28 mouse cellular contexts compared by ENCODE assay signal in the genomic region with DNA sequence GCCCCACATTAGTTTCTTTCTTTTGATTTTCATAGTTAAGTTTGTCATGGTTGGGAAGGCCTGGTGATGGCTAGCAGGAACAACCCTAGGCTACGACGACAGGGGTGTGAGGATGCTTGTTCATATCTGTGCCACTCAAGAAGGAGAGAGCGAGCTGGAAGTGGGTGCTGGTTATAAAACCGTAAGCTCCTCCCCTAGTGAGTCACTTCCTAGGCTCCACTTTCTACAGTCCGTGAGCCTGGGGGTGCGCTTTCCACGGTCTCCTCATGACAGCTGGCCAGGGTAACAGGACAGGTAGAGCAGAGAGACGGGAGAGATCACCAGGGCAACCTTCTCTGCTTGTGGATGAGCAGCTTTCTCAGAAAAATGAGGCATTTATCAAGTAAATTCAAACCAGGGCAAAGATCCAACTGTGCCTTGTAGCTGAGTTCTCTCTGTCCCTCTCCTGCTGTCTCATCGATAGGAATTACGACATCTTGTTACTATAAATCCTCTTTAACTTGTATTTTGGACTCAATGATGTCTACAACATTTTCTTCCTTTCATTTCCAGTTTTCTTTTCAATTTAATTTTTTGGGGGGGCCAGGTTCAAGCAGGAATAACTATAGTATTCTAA. TPM values are rescaled to one million over a fixed set of nuclear protein-coding genes. Genes with fewer than 3 reads are reported as not detected.
A peak's percentile ranks its signal among the peaks of the same experiment; 100 is the strongest.
DNase-seq lines count a peak whose midpoint lies in the region; ATAC-seq and TF ChIP-seq lines count a peak whose summit lies in the region.
"Had no signal": no experiment of that assay in that cellular context is flagged by ENCODE, and none has a peak within 500 bp of the region (broad histone marks: within the 10 kb centered on the region; RNA-seq: fewer than 3 reads in every experiment).

No protein-coding gene starts in this region.

- no peak for TF ChIP-seq CTCF in layer of hippocampus, adult 2 months (conservative IDR thresholded peaks at IDR 0.05)

- ATAC-seq in frontal cortex, adult (ENCODE audit: low TSS enrichment), result peak; percentile 72; the same call in 1 of the 2 replicates
- ATAC-seq: activated CD4-positive, CD25-positive, alpha-beta regulatory T cell, adult 4 months; forebrain, embryonic 13.5 days; forebrain, embryonic 16.5 days; hindbrain, postnatal 0 days; inflammation-experienced regulatory T-cells, adult 6 months; intestine, embryonic 16.5 days had no signal

- no peak overlapping the region for H3K4me3 ChIP-seq in layer of hippocampus, adult 2 months
- H3K4me3 ChIP-seq: embryonic facial prominence, embryonic 12.5 days; embryonic facial prominence, embryonic 15.5 days; forebrain, embryonic 13.5 days; heart, adult 2 months; heart, embryonic 12.5 days; heart, embryonic 15.5 days had no signal

- H3K27ac ChIP-seq in layer of hippocampus, adult 2 months, result 0 out of 2 replicates have a peak overlapping the region, but pooled peaks have one; percentile 18
- H3K27ac ChIP-seq: embryonic facial prominence, embryonic 12.5 days; embryonic facial prominence, embryonic 15.5 days; forebrain, embryonic 13.5 days; heart, adult 2 months; heart, embryonic 15.5 days; hindbrain, embryonic 14.5 days; hindbrain, postnatal 0 days had no signal

- peak; percentile 16 to 31 for DNase-seq in adrenal gland, adult (ENCODE audit: inconsistent age in 2 of 2, low spot score in 1 of 2)
- DNase-seq in adrenal gland, adult 18-20 months (ENCODE audit: low spot score in 2 of 2), result no peak
- DNase-seq in frontal cortex, postnatal 36 days (ENCODE audit: low spot score in 2 of 2), result no peak
- DNase-seq in layer of hippocampus, adult 2 months (ENCODE audit: low spot score in 2 of 2), result no peak
- DNase-seq in layer of hippocampus, postnatal 14 days (ENCODE audit: low spot score in 2 of 2), result no peak
- peak; percentile 56 for DNase-seq in brain, adult 2 months (ENCODE audit: low read depth, low spot score)
- DNase-seq: adrenal gland, adult 8-10 months; adrenal gland, postnatal 25 days; cerebellum, adult 11 months; cerebellum, adult 2 months; cerebellum, adult 9-11 months; cerebellum, postnatal 25 days; gastrocnemius, postnatal 25 days; heart, adult 2 months; heart, postnatal 14 days; heart, postnatal 4 days had no signal

RNA-seq across cellular contexts. Expression of gene Cadm1, which starts 23.1 kb away (rescaled TPM):
- total RNA-seq in adrenal gland, adult 18-20 months (2021), result 10 to 100 TPM; 37.1 to 45.5 TPM
- 100 to 1,000 TPM; 237 to 250 TPM for total RNA-seq in layer of hippocampus, adult 2 months (2021)
- total RNA-seq in layer of hippocampus, postnatal 14 days (2021), result 100 to 1,000 TPM; 219 to 257 TPM

Comparison
In these comparisons a context has a peak if more than half of its experiments do, and no peak if none do; other contexts are left out.
1. DNase-seq: peak in adrenal gland, adult (2 of 2) and brain, adult 2 months (single experiment); none in adrenal gland, adult 18-20 months (0 of 2), frontal cortex, postnatal 36 days (0 of 2), layer of hippocampus, adult 2 months (0 of 2) and layer of hippocampus, postnatal 14 days (0 of 2).
2. RNA of gene Cadm1, which starts 23.1 kb away (total RNA-seq): 219 to 257 TPM in layer of hippocampus, postnatal 14 days and 237 to 250 TPM in layer of hippocampus, adult 2 months; 37.1 to 45.5 TPM in adrenal gland, adult 18-20 months; every median in the first group is over 4 times any median in the second.